Mouse (Mus musculus) heart, postnatal 14 days (tissue): Measurements from ENCODE around the gene Dnaaf5. TPM values are rescaled to one million over a fixed set of nuclear protein-coding genes. Genes with fewer than 3 reads are reported as not detected.

ENCODE experiments used
- DNase-seq, 2 experiments: peaks; one replicate each; pipeline ENCODE4 v3.0.0; 2021 to 2022
- intact Hi-C: fragments of 180-260 bp; cut with DNase I; formaldehyde crosslinking; loops from one replicate; pipeline ENCODE4 v1.15.1; 2025
- total RNA-seq, 2 experiments: library from RNA; stranded (reverse); gene quantifications; 2 replicates each; pipeline ENCODE4 v1.2.3; 2021

The Dnaaf5 gene
- total RNA-seq, 2 experiments from 2014 or later = 14.7 to 16.8 TPM

- intact Hi-C loops = no loop called here
- no peak for DNase-seq
Measured at GRCm38 (mm10) chr5:139138926-139139472, 11.0 kb upstream of the Dnaaf5 start.

- intact Hi-C loops = no loop called here
- DNase-seq = no peak
Measured at GRCm38 (mm10) chr5:139140589-139140988, 9.4 kb upstream of the Dnaaf5 start.

DNA sequence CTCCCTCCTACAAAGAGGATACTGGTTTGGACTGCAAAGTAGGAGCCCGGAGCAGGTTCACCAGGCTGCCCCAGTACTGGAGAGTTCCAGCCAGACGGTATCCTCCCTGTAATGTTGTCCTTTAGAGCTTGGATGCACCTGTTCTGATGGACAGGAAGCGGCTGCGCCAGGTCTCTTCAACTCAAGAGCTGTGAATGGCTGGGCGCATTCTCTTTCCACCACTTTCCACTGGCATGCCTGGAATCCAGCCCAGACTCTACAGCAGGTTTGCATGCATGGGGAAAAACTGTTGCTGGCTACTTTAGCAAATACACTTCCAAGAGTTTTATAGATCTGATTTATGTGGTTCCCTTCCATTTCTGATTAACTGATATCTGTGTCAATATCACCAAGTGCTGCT, 8.7 kb upstream of the Dnaaf5 start:
- intact Hi-C loops = no loop called here
- peak; percentile 12 to 67 for DNase-seq

DNA sequence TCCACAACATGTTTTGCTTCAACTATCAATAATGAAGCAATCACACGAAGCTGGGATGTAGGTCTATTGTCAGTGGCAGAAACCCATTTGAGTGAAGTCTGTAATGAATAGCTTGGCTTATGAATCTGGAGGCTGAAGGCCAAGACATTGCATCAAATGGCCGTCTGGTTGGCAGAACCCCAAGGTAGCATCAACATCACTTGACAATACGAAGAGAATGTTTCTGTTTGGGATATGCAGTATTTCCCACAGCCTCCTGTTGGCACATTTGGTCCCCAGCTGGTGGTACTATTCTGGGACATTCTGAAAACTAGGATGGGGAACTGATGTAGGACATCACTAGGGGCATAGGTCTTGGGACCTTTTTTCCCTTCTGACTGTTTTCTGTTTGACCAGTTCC, 6.1 kb upstream of the Dnaaf5 start:
- intact Hi-C loops = no loop called here
- no peak for DNase-seq

DNA sequence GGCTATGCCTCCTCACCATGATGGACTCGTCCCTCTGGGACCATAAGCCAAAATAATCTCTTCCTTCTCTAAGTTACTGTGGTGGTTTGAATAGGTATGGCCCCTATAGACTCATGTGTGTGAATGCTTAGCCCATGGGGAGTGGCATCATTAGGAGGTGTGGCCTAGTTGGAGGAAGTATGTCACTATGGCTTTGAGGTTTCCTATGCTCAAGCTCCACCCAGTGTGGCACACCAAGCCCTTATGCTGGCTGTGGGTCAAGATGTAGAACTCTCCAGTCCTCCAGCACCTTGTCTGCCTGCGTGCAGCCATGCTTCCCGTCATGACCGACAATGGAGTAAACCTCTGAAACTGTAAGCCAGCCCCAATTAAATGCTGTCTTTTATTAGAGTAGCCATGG, 4.3 kb upstream of the Dnaaf5 start:
- intact Hi-C loops = no loop called here
- DNase-seq = no peak

DNA sequence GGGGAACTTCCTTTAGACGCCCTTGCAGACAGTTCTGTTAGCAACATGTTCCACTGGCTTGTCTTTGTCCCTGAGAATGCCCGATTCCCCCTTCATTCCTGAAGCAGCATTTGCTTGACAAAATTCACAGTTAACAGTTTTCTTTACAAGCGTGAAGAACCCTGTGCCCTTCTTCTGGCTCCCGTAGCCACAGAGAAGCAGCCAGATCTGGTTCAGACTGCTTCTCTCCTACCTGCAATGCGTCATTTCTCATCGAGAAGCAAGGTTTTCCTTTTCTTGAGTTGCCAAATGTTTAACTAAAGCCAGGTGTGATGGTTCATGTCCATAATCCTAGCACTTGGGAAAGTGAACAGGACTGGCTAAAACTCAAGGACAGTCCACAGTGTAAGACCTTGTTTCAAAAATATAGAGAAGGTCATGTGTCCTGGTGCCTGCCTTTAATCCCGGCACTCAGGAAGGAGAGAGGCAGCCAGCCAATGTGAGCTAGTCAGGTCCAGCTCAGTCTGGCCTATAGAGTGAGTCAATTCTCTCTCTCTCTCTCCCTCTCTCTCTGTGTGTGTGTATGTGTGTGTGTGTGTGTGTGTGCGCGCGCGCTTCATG, 3.4 kb upstream of the Dnaaf5 start:
- intact Hi-C loops = no loop called here
- DNase-seq = peak in 1 of 2 experiments; percentile 33

GRCm38 (mm10) chr5:139147178-139148078, 2.6 kb upstream of the Dnaaf5 start:
- DNase-seq = peak in 1 of 2 experiments; percentile 18
- intact Hi-C loops = no loop called here

DNA sequence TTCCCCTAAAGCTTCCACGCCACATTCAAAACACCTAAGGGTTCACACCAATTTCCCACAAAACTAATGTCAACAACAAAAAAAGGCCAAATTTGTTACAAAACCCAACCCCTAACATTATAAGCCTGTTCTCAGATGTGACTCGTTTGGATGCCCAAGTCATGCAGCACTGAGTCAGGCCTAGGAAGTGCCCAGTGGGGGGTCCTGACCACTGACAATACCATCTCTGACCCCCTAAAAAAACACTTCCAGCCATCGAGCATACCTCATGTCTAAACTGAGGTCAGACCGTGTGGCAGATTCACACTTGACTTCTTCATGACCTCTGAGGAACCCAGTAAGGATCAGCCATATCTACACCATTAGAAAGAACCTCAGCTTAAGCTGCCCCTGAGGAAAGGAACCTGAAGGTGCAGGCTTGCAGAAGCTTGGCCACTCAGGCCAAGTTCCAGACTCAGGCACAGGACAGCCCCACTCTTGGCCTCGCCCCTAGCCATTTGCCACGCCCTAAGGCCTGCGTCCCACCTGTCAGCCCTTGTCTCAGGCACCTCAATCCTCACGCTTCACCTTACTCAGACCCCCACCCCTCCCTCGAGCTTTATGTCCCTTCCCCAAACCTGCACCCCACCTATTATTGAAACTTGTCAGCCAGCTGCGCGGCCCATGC, 884 bp upstream of the Dnaaf5 start:
- intact Hi-C loops = no loop called here
- no peak for DNase-seq

DNA sequence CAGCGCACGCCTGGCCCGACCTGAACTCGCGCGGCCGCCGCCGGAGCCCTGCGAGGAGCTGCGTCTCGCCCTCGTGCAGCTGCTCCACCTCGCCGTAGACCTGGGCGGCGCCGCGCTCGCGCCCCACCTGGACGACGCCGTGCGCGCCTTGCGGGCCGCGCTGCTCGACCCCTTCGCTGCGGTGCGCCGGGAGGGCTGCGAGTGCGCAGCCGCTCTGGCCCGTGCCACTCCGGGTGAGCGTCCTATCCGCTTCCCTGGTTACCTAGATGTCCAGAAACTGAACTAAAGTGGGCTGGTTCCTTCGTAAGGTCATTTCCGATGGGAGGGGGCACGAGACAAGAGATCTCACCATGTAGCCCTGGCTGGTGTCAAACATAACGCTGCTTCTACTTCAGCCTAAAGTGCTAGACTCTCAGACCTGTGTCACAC, 594 bp downstream of the Dnaaf5 start:
- intact Hi-C loops = no loop called here
- DNase-seq = no peak

GRCm38 (mm10) chr5:139160899-139161298, 10.9 kb downstream of the Dnaaf5 start:
- DNase-seq = no peak
- intact Hi-C loops = no loop called here

- no peak for DNase-seq
- intact Hi-C loops = no loop called here
Measured at GRCm38 (mm10) chr5:139161632-139162031, 11.6 kb downstream of the Dnaaf5 start.

DNA sequence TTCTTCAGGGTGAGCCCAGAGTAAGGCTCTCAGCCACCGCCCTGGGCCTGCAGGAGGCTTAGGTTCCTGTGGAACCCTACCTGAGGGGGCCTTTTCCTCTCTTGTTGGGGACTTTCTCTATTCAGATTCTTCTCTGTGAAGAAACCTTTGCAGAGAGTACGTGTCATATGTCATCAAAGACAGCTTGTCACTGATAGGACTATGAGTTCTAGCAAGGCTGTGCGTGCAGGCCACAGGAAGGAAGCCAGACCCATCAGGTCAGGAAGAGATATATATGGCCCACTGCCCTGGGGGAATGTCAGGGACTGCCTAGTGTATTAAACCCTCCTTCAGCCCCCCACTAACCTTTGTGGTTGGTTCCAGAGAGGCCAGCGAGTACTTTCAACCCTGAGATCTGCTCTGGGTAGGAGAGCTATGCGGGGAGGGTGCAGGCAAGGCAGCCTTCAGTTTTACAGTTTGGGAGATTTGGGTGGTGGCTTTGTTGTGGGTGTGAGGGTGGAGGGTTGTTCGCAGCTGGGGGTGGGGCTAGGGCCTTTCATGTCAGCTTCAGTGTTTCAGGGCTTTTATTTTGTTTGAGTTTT, 16.8 kb downstream of the Dnaaf5 start:
- intact Hi-C loops = no loop called here
- no peak for DNase-seq

DNA sequence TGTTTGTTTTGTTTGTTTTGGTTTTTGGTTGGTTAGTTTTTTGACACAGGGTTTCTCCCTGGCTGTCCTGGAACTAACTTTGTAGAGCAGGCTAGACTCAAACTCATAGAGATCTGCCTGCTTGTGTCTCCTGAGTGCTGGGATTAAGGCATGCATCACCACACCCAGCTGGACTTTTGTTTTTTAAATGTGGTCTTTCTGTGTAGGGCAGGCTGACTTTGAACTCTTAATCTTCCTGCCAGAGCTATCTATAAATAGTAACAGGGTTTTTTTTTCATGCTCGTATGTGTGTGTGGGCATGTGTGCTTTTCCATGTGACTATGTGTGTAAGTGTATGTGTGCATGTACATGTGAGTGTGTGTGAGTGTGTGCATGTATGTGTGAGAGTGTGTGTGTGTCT, 17.5 kb downstream of the Dnaaf5 start:
- intact Hi-C loops = no loop called here
- no peak for DNase-seq

GRCm38 (mm10) chr5:139171929-139172328, 21.9 kb downstream of the Dnaaf5 start:
- intact Hi-C loops = no loop called here
- DNase-seq = no peak

DNA sequence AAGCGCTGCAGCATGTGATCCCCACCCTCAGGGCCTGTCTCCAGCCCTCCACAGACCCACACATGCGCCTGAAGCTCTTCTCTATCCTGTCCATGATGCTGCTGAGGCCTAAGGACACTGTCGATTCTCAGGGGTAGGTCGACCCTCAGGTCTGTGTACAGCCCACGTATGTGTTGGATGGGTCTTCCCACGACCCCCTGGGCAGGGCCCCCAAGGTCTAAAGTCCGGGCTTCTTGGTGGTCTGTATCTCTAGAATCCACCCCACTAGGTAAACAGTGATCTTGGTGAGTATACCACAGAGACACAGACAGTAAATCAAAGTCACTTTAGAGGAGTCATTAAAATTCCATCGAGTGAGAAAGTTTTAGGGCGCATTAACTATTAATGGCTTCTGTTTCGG, 24.1 kb downstream of the Dnaaf5 start:
- intact Hi-C loops = no loop called here
- no peak for DNase-seq

DNA sequence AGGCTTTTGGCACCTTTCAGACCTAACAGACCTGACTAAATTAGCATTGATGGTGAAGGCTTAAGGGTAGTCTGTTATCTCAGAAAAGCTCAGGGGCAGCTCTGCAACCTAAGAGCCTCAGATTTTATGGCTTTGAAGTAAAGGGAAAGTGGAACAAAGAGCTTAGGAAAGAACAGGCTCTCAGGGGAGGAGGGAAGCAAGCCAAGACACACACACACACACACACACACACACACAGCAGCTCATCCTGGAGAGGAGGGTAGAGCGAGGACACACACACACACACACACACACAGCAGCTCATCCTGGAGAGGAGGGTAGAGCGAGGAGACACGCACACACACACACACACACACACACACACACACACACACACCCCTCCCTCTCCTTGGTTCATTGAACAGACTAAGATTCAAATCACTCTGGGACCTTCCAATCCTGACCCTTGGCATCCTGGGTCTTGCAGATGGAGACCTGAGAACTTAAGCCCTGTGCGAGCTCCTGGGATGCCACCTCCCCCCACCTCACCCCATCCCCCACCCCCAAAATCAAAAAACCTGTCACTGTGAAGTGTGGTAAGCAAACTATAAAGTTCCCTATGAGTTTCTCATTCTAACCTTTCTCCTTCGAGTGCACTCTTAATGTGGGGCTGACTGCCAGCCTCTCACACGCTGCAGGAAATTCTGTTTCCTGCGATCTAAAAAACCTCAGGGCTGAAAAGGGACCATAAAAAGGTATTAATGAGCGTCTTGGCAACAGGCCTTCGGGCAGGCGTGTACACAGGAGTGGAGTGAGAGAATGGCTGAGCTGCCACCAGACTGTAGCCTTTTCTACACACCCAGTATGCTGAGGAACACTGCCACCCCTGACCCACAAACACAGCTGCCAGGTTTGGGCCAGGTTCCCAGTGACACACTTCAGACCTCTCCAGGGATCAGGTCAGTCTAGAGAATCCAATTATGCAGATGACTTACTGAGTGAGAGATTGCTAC, 24.8 kb downstream of the Dnaaf5 start:
- DNase-seq = peak; percentile 31 to 54
- intact Hi-C loops = loop anchor here (5.0 kb wide), 1 partner anchor 183 kb away; no protein-coding TSS in a partner anchor

DNA sequence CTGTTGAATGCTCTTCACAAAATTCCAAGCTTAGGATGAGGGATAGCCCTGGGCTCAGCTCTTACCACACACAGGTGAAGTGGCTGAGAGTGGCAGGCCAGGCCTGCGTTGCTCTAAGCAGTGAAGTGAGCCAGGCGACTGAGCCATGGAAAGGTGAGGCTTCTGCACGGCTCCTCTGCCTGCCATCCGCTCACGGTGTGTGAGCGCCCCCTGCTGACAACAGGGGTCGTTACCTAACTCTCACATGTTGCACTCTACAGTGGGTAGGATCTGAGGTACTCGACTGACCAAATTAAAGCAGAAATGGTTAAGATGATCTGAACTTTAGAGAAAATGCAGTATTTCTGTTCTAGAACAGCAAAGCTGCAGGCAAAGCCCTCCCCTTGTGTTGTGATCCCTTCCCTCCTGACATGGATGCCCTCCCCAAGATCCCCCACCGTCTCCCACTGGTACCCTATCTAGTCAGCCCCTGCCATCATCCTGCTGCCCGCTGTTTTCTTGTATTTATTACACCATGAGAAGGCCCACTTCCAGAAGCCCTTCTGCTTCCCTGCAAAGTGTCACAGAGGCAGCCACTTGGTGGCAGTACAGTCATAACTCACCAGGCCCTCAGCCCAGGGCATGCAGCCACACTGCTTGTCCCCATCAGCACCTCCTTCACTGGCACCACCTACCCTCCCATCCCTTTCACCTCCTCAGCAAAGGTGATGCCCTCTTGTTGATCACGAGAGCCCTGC, 29.0 kb downstream of the Dnaaf5 start:
- DNase-seq = peak; percentile 88 to 91
- intact Hi-C loops = loop anchor here (1.0 to 5.0 kb wide), 3 partner anchors 104 to 331 kb away; no protein-coding TSS in a partner anchor

GRCm38 (mm10) chr5:139183131-139183530, 33.1 kb downstream of the Dnaaf5 start:
- DNase-seq = no peak
- intact Hi-C loops = no loop called here

GRCm38 (mm10) chr5:139183601-139184000, 33.6 kb downstream of the Dnaaf5 start:
- intact Hi-C loops = no loop called here
- DNase-seq = no peak
